Mouse (Mus musculus): ENCODE data around the gene Arl14. TPM values are rescaled to one million over a fixed set of nuclear protein-coding genes. Genes with fewer than 3 reads are reported as not detected.

The Arl14 gene
- total and polyA plus RNA-seq, 2 experiments = 0.09 TPM; not detected in 1

GRCm38 (mm10) chr3:69181531-69181930 is 40.7 kb upstream of the Arl14 start:
- no peak overlapping the region for H3K4me3 ChIP-seq (ENCODE audit: insufficient read depth, low read depth, low read length)
- H3K9ac ChIP-seq (ENCODE audit: low read depth, low read length) = no peak overlapping the region
- DNase-seq (ENCODE audit: extremely low read depth, low read depth, low spot score) = no peak
- H3K79me2 ChIP-seq (ENCODE audit: control insufficient read depth, insufficient read depth, low read length) = no peaks in the 10 kb centered on the region
- 82% methylated on average over 8 of the region's 8 CpGs for WGBS
- no peaks in the 10 kb centered on the region for H3K27me3 ChIP-seq (ENCODE audit: control insufficient read depth, insufficient read depth, low read length)
- TF ChIP-seq CTCF (IDR thresholded peaks at IDR 0.05; ENCODE audit: low read depth, low read length) (no peak), POLR2A (IDR thresholded peaks at IDR 0.05; ENCODE audit: extremely low read depth, insufficient read depth, low read length) (no peak)
- H3K27ac ChIP-seq (replicated peaks; ENCODE audit: insufficient read depth, low read depth, low read length) = no peak overlapping the region
- H3K4me1 ChIP-seq (ENCODE audit: control insufficient read depth, insufficient read depth, low read length) = peaks cover 10% of the 10 kb centered on the region; the same call in 1 of the 2 replicates
- H3K36me3 ChIP-seq (ENCODE audit: control insufficient read depth, insufficient read depth, low read length) = no peaks in the 10 kb centered on the region

DNA sequence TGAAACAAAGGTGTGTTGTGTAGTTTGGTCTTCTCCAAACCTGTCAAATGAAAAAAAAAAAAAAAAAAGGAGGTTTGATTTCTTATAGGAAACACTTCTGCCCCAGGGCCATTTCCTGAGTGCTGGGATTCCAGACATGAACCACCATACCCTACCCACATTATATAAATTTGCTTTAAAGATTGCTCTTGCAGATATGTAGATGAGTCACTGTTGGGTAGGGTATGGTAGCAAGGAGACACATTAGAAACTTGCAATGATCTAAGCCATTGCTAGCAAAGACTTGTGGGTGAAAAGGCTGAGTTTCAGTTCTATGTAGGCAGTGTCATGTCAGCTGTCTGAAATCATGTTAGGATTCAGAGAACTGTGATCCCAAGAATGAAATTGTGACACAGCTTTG is 40.0 kb upstream of the Arl14 start:
- H3K79me2 ChIP-seq (ENCODE audit: control insufficient read depth, insufficient read depth, low read length) = no peaks in the 10 kb centered on the region
- no peak overlapping the region for H3K27ac ChIP-seq (replicated peaks; ENCODE audit: insufficient read depth, low read depth, low read length)
- peaks cover 12% of the 10 kb centered on the region; the same call in 1 of the 2 replicates for H3K4me1 ChIP-seq (ENCODE audit: control insufficient read depth, insufficient read depth, low read length)
- no peak overlapping the region for H3K4me3 ChIP-seq (ENCODE audit: insufficient read depth, low read depth, low read length)
- TF ChIP-seq POLR2A (IDR thresholded peaks at IDR 0.05; ENCODE audit: extremely low read depth, insufficient read depth, low read length) (no peak), CTCF (IDR thresholded peaks at IDR 0.05; ENCODE audit: low read depth, low read length) (no peak)
- no peak for DNase-seq (ENCODE audit: extremely low read depth, low read depth, low spot score)
- H3K36me3 ChIP-seq (ENCODE audit: control insufficient read depth, insufficient read depth, low read length) = no peaks in the 10 kb centered on the region
- H3K27me3 ChIP-seq (ENCODE audit: control insufficient read depth, insufficient read depth, low read length) = no peaks in the 10 kb centered on the region
- no peak overlapping the region for H3K9ac ChIP-seq (ENCODE audit: low read depth, low read length)

DNA sequence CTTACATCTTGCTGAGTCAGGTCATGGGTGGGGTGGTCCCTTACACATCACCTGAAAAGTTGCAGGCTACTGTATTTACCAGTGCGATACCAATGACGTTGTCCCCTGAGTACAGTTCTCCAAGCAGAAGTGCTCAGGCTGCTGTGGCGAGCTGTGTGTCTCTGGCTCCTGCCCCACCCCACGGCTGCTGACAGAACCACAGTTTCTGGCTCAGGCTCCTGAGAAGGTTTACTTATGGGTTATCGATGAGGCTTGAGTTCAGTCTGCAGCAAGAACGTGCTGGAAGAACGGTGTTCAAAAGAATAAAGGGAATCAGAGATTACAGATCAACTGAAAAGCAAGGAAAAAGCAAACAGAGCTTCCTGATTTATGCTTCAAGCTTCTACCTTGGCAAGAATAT is 37.0 kb upstream of the Arl14 start:
- Histone ChIP-seq H3K4me3 (ENCODE audit: insufficient read depth, low read depth, low read length) (0 out of 2 replicates have a peak overlapping the region, but pooled peaks have one; percentile 14), H3K79me2 (ENCODE audit: control insufficient read depth, insufficient read depth, low read length) (no peaks in the 10 kb centered on the region), H3K27ac (replicated peaks; ENCODE audit: insufficient read depth, low read depth, low read length) (peak overlapping the region; percentile 97), H3K4me1 (ENCODE audit: control insufficient read depth, insufficient read depth, low read length) (peaks cover 12% of the 10 kb centered on the region; the same call in 1 of the 2 replicates), H3K9ac (ENCODE audit: low read depth, low read length) (peak overlapping the region; percentile 27; the same call in 1 of the 2 replicates), H3K36me3 (ENCODE audit: control insufficient read depth, insufficient read depth, low read length) (no peaks in the 10 kb centered on the region), H3K27me3 (ENCODE audit: control insufficient read depth, insufficient read depth, low read length) (no peaks in the 10 kb centered on the region)
- TF ChIP-seq CTCF (IDR thresholded peaks at IDR 0.05; ENCODE audit: low read depth, low read length) (peak; percentile 58), POLR2A (IDR thresholded peaks at IDR 0.05; ENCODE audit: extremely low read depth, insufficient read depth, low read length) (no peak)
- WGBS = 21% methylated on average over 7 of the region's 7 CpGs
- DNase-seq (ENCODE audit: extremely low read depth, low read depth, low spot score) = peak; percentile 88

- H3K9ac ChIP-seq (ENCODE audit: low read depth, low read length) = no peak overlapping the region
- DNase-seq (ENCODE audit: extremely low read depth, low read depth, low spot score) = peak; percentile 91
- no peaks in the 10 kb centered on the region for H3K79me2 ChIP-seq (ENCODE audit: control insufficient read depth, insufficient read depth, low read length)
- TF ChIP-seq POLR2A (IDR thresholded peaks at IDR 0.05; ENCODE audit: extremely low read depth, insufficient read depth, low read length) (no peak), CTCF (IDR thresholded peaks at IDR 0.05; ENCODE audit: low read depth, low read length) (no peak)
- H3K36me3 ChIP-seq (ENCODE audit: control insufficient read depth, insufficient read depth, low read length) = no peaks in the 10 kb centered on the region
- WGBS = 22% methylated on average over 4 of the region's 4 CpGs
- no peaks in the 10 kb centered on the region for H3K27me3 ChIP-seq (ENCODE audit: control insufficient read depth, insufficient read depth, low read length)
- peaks cover 12% of the 10 kb centered on the region; the same call in 1 of the 2 replicates for H3K4me1 ChIP-seq (ENCODE audit: control insufficient read depth, insufficient read depth, low read length)
- H3K4me3 ChIP-seq (ENCODE audit: insufficient read depth, low read depth, low read length) = 0 out of 2 replicates have a peak overlapping the region, but pooled peaks have one; percentile 14
- H3K27ac ChIP-seq (replicated peaks; ENCODE audit: insufficient read depth, low read depth, low read length) = peak overlapping the region; percentile 97
Measured at GRCm38 (mm10) chr3:69186031-69186430, 36.2 kb upstream of the Arl14 start.

- H3K9ac ChIP-seq (ENCODE audit: low read depth, low read length) = peak overlapping the region; percentile 45
- WGBS = 49% methylated on average over 16 of the region's 16 CpGs
- peak; percentile 68 for DNase-seq (ENCODE audit: extremely low read depth, low read depth, low spot score)
- no peaks in the 10 kb centered on the region for H3K27me3 ChIP-seq (ENCODE audit: control insufficient read depth, insufficient read depth, low read length)
- no peaks in the 10 kb centered on the region for H3K79me2 ChIP-seq (ENCODE audit: control insufficient read depth, insufficient read depth, low read length)
- no peaks in the 10 kb centered on the region for H3K36me3 ChIP-seq (ENCODE audit: control insufficient read depth, insufficient read depth, low read length)
- peaks cover 12% of the 10 kb centered on the region; the same call in 1 of the 2 replicates for H3K4me1 ChIP-seq (ENCODE audit: control insufficient read depth, insufficient read depth, low read length)
- TF ChIP-seq POLR2A (IDR thresholded peaks at IDR 0.05; ENCODE audit: extremely low read depth, insufficient read depth, low read length) (no peak), CTCF (IDR thresholded peaks at IDR 0.05; ENCODE audit: low read depth, low read length) (no peak)
- no peak overlapping the region for H3K4me3 ChIP-seq (ENCODE audit: insufficient read depth, low read depth, low read length)
- H3K27ac ChIP-seq (replicated peaks; ENCODE audit: insufficient read depth, low read depth, low read length) = peak overlapping the region; percentile 51
Measured at GRCm38 (mm10) chr3:69186643-69187042, 35.6 kb upstream of the Arl14 start.

DNA sequence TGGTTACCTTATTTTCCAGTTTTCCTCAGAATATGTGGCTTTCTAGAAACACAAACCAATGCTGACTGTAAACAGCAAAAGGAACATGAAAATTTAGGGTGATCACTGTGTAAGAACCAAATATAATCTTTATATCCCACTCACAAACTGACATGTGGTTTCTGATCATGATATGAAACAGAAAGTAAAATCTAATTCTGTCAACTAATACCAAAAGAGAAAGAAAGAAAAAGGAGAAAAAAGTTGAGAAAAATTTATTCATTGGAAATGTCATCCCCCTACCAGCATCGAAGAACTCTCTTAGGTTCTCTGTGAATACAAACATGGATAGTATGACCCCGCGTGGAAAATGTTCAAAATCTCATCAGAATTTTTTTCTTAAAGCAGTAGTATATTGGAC is 29.2 kb upstream of the Arl14 start:
- no peak for DNase-seq (ENCODE audit: extremely low read depth, low read depth, low spot score)
- Histone ChIP-seq H3K27ac (replicated peaks; ENCODE audit: insufficient read depth, low read depth, low read length) (no peak overlapping the region), H3K27me3 (ENCODE audit: control insufficient read depth, insufficient read depth, low read length) (no peaks in the 10 kb centered on the region), H3K9ac (ENCODE audit: low read depth, low read length) (no peak overlapping the region), H3K4me1 (ENCODE audit: control insufficient read depth, insufficient read depth, low read length) (no peaks in the 10 kb centered on the region), H3K36me3 (ENCODE audit: control insufficient read depth, insufficient read depth, low read length) (no peaks in the 10 kb centered on the region), H3K79me2 (ENCODE audit: control insufficient read depth, insufficient read depth, low read length) (no peaks in the 10 kb centered on the region), H3K4me3 (ENCODE audit: insufficient read depth, low read depth, low read length) (no peak overlapping the region)
- WGBS = 77% methylated on average over 3 of the region's 3 CpGs
- no peak for TF ChIP-seq CTCF (IDR thresholded peaks at IDR 0.05; ENCODE audit: low read depth, low read length)
- no peak for TF ChIP-seq POLR2A (IDR thresholded peaks at IDR 0.05; ENCODE audit: extremely low read depth, insufficient read depth, low read length)

All from liver, adult 2 months (tissue).